Mouse (Mus musculus) forebrain, embryonic 16.5 days (tissue): ENCODE data around the gene Fcamr. TPM values are rescaled to one million over a fixed set of nuclear protein-coding genes. Genes with fewer than 3 reads are reported as not detected.

Experiments
- ATAC-seq: fragments of 200-750 bp; cut with Nextera tagmentation; 2 replicates; pipeline ENCODE4 v1.8.0; 2017; ENCODE audit warnings: mild to moderate bottlenecking, moderate library complexity
- H3K27ac ChIP-seq: fragments of 300-500 bp; sonication (generic); 2 replicates; pipeline ENCODE4 v1.5.1; 2014; ENCODE audit warnings: low read length, control low read depth
- H3K27me3 ChIP-seq: fragments of 300-500 bp; sonication (generic); replicated peaks from 2 replicates; pipeline ENCODE4 v1.6.1; 2014; ENCODE audit warnings: low read length; ENCODE audit not compliant: control insufficient read depth, insufficient read depth
- H3K36me3 ChIP-seq: fragments of 300-500 bp; sonication (generic); 2 replicates; pipeline ENCODE4 v1.6.1; 2014; ENCODE audit not compliant: control insufficient read depth, insufficient read depth
- H3K4me1 ChIP-seq: fragments of 300-500 bp; sonication (generic); replicated peaks from 2 replicates; pipeline ENCODE4 v1.6.1; 2014; ENCODE audit warnings: low read length; ENCODE audit not compliant: control insufficient read depth, insufficient read depth
- H3K4me2 ChIP-seq: fragments of 300-500 bp; sonication (generic); 2 replicates; pipeline ENCODE4 v1.6.1; 2014; ENCODE audit warnings: mild to moderate bottlenecking, low read length, control low read depth
- H3K4me3 ChIP-seq: fragments of 300-500 bp; sonication (generic); replicated peaks from 2 replicates; pipeline ENCODE4 v1.5.1; 2014; ENCODE audit warnings: mild to moderate bottlenecking, low read length, control low read depth
- H3K9ac ChIP-seq: fragments of 300-500 bp; sonication (generic); replicated peaks from 2 replicates; pipeline ENCODE4 v1.6.1; 2014; ENCODE audit warnings: low read depth, low read length, control low read depth
- H3K9me3 ChIP-seq: fragments of 300-500 bp; sonication (generic); 2 replicates; pipeline ENCODE4 v1.6.1; 2016; ENCODE audit warnings: low read length; ENCODE audit not compliant: control insufficient read depth
- WGBS: fragments of 180-500 bp; shearing (Covaris S2); extraction: QIAGEN DNeasy Blood & Tissue Kit; methylation state at CpG from one replicate; pipeline ENCODE4 v1.1.7; 2014; 5-methylcytosine and 5-hydroxymethylcytosine counted together
- polyA plus RNA-seq: library from polyadenylated mRNA; unstranded; fragments of >200 nt; fragmentation: Nextera tagmentation; extraction: Ambion mirVana; gene quantifications from 2 replicates; pipeline ENCODE4 v1.2.1, GENCODE M21; 2015

Gene Fcamr
- polyA plus RNA-seq, 1 experiment from 2014 or later = not detected

DNA sequence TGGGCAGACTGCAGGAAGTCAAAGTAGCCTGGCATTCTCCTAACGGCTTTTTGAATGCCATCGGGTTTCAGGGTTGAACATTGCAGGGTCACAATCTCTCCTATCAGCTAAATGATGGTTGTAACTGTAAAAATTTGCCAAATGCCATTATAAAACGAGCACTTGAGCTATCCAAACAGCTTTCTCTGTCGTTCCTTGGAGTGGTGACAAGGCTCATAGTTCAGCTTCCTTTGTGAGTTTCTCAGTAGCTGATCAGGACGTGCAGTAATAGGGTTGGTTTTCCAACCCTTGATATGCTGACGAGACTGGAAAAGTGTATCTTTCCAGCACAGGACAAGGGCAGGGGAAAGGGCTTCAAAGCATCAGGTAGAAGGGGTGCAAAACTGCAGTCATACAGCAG lies 2.7 kb upstream of the Fcamr start:
- no peak overlapping the region for H3K27ac ChIP-seq
- ATAC-seq = no peak
- no peak overlapping the region for H3K4me2 ChIP-seq
- no peak overlapping the region for H3K9ac ChIP-seq
- H3K36me3 ChIP-seq = no peaks in the 10 kb centered on the region
- no peak overlapping the region for H3K4me3 ChIP-seq
- H3K27me3 ChIP-seq = no peaks in the 10 kb centered on the region
- WGBS = 61% methylated on average over 6 of the region's 6 CpGs
- H3K4me1 ChIP-seq = no peaks in the 10 kb centered on the region
- no peaks in the 10 kb centered on the region for H3K9me3 ChIP-seq

DNA sequence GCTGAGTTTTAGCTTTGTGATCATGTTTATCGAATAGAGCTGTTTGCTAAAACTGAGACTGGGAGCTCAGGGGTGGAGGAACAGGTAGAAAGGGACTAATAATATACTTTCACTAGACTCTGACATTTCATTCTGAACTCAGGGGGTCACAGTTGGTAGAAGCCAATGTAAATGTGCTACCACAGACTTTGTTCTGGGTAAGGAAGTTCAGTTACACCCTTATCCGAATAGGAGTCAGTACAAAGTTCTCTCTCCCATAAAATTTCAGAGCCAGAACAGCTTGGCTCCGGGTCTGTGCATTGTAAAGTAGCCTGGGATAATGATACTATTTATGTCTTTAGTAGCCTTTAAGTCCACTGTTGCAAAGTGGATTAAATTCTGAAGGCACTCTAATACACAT lies 2.2 kb upstream of the Fcamr start:
- 71% methylated on average over 3 of the region's 3 CpGs for WGBS
- H3K9me3 ChIP-seq = no peaks in the 10 kb centered on the region
- no peak overlapping the region for H3K27ac ChIP-seq
- H3K9ac ChIP-seq = no peak overlapping the region
- no peaks in the 10 kb centered on the region for H3K27me3 ChIP-seq
- H3K4me2 ChIP-seq = no peak overlapping the region
- no peak overlapping the region for H3K4me3 ChIP-seq
- H3K36me3 ChIP-seq = no peaks in the 10 kb centered on the region
- H3K4me1 ChIP-seq = no peaks in the 10 kb centered on the region
- ATAC-seq = no peak

DNA sequence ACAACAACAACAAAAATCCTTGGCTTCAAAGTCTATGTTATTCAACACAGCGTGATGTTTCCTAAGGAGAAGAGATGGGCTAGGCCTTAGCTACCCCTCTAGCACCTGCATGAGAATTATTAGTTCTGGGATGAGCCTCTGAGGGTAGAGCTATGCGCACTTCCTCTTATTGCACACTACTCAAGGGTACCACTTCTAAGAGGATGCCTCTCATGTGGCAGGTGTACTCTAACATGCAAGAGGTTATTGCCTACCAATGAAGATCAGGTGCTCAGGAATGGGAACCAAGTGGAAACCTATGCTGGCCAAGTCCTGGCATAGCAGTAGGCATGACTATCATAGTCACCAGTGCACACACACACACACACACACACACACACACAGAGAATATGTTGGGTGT lies 1.3 kb upstream of the Fcamr start:
- H3K9ac ChIP-seq = no peak overlapping the region
- H3K4me1 ChIP-seq = no peaks in the 10 kb centered on the region
- H3K9me3 ChIP-seq = no peaks in the 10 kb centered on the region
- no peaks in the 10 kb centered on the region for H3K27me3 ChIP-seq
- H3K4me2 ChIP-seq = no peak overlapping the region
- H3K36me3 ChIP-seq = no peaks in the 10 kb centered on the region
- no peak for ATAC-seq
- WGBS = 89% methylated on average over 2 of the region's 2 CpGs
- no peak overlapping the region for H3K4me3 ChIP-seq
- H3K27ac ChIP-seq = no peak overlapping the region

DNA sequence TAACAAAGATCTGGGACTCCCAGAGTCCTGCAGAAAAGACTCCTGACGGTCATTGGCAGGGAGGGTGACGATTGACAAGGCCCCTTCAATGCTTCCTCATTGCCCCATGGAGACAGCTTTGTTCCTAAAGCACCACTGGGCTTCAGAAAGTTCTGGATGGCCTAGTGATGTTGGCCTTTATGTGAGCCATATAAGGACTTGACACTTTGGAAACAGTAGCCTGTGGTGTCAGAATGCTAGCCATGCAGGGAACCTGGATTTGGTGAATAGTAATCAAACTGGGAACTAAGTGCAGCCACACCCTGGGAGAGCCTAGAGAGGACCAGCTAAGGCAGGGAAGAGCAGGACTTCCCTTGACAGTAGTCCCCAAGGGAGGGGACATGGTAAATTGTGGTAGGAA lies 809 bp downstream of the Fcamr start:
- ATAC-seq = no peak
- no peak overlapping the region for H3K4me3 ChIP-seq
- H3K4me1 ChIP-seq = no peaks in the 10 kb centered on the region
- H3K4me2 ChIP-seq = no peak overlapping the region
- H3K36me3 ChIP-seq = no peaks in the 10 kb centered on the region
- H3K9ac ChIP-seq = no peak overlapping the region
- H3K27me3 ChIP-seq = no peaks in the 10 kb centered on the region
- H3K9me3 ChIP-seq = no peaks in the 10 kb centered on the region
- WGBS = 60% methylated on average over 2 of the region's 2 CpGs
- no peak overlapping the region for H3K27ac ChIP-seq

DNA sequence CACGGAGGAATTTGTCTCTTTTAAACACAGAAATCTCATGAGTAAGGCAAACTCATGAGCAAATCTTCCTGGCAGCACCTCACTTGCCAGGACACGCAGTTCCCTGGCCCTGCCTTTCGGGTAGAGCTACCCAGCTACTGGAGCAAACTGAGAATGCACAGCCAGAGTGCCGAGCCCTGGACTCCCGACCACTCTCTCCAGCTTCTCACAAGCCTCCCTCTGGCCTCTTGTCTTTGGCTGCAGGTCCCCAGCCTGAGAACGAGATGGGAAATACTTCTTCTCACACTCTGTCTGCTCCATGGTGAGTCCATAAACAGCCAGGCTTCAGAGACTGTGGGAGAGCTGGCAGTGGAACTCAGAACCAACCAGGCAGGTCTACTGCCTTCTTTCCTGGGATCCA lies 2.3 kb downstream of the Fcamr start:
- ATAC-seq = no peak
- no peaks in the 10 kb centered on the region for H3K27me3 ChIP-seq
- H3K9ac ChIP-seq = no peak overlapping the region
- H3K27ac ChIP-seq = no peak overlapping the region
- H3K36me3 ChIP-seq = no peaks in the 10 kb centered on the region
- H3K4me1 ChIP-seq = no peaks in the 10 kb centered on the region
- no peak overlapping the region for H3K4me3 ChIP-seq
- no peak overlapping the region for H3K4me2 ChIP-seq
- WGBS = 61% methylated on average over 6 of the region's 6 CpGs
- no peaks in the 10 kb centered on the region for H3K9me3 ChIP-seq

DNA sequence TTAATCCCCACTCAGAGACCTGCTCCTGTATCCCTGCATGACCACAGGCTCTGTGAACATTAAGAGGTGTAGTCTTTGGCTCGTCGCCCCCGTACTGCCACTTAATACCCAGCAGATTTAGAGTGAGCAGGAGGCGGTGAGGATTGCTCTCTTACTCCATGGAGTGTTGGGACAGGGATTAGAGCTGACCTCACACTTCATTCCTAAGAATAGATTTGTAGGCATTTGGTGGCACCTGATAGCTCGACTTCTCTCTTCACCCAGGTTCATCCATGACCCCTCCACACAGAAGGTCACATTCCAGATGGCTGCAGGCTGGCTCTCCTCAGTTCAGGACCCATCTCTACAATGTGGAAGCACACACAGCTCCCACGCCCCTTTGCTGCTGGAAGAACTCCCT lies 3.6 kb downstream of the Fcamr start:
- 56% methylated on average over 6 of the region's 6 CpGs for WGBS
- H3K4me3 ChIP-seq = no peak overlapping the region
- no peaks in the 10 kb centered on the region for H3K36me3 ChIP-seq
- no peak for ATAC-seq
- H3K27me3 ChIP-seq = no peaks in the 10 kb centered on the region
- no peak overlapping the region for H3K27ac ChIP-seq
- no peak overlapping the region for H3K4me2 ChIP-seq
- no peaks in the 10 kb centered on the region for H3K9me3 ChIP-seq
- no peaks in the 10 kb centered on the region for H3K4me1 ChIP-seq
- no peak overlapping the region for H3K9ac ChIP-seq

DNA sequence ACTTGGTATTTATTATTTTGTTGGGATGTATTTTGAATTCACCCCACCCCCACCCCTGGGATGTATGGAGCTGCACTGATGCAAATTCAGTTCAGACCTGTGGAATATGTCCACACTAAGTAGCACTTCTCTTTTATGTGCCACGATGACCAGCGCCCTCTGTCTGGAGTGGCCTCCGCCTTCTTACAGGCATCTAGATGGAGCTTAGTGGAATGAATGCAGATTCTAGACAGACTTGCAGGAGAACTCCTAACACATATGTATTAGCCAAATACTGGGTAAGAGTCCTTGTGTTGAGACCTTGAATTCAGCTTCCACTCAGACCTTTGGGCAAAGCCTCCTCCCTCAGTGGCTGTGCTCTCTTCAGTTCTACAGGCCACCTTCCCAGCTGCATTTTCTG lies 10.2 kb downstream of the Fcamr start:
- no peaks in the 10 kb centered on the region for H3K27me3 ChIP-seq
- H3K4me1 ChIP-seq = no peaks in the 10 kb centered on the region
- no peak for ATAC-seq
- no peaks in the 10 kb centered on the region for H3K36me3 ChIP-seq
- 84% methylated on average over 3 of the region's 3 CpGs for WGBS
- no peak overlapping the region for H3K4me2 ChIP-seq
- H3K4me3 ChIP-seq = no peak overlapping the region
- no peak overlapping the region for H3K9ac ChIP-seq
- no peaks in the 10 kb centered on the region for H3K9me3 ChIP-seq
- H3K27ac ChIP-seq = no peak overlapping the region

DNA sequence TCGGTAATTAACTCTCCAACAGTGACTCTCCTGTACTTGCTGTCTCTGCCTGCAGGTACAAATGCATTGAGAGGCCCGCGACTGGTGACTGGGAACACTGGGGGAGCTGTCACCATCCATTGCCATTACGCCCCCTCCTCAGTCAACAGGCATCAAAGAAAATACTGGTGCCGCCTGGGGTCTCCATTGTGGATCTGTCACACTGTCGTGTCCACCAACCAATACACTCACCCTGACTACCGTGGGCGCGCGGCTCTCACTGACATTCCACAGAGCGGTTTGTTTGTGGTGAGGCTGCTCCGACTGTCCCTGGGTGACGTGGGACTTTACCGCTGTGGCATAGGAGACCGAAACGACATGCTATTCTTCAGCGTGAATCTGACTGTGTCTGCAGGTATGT lies 10.6 kb downstream of the Fcamr start:
- Histone ChIP-seq H3K9me3 (no peaks in the 10 kb centered on the region), H3K36me3 (no peaks in the 10 kb centered on the region), H3K4me3 (no peak overlapping the region), H3K27me3 (no peaks in the 10 kb centered on the region), H3K4me2 (no peak overlapping the region), H3K27ac (no peak overlapping the region), H3K9ac (no peak overlapping the region), H3K4me1 (no peaks in the 10 kb centered on the region)
- ATAC-seq = no peak
- WGBS = 67% methylated on average over 17 of the region's 17 CpGs

DNA sequence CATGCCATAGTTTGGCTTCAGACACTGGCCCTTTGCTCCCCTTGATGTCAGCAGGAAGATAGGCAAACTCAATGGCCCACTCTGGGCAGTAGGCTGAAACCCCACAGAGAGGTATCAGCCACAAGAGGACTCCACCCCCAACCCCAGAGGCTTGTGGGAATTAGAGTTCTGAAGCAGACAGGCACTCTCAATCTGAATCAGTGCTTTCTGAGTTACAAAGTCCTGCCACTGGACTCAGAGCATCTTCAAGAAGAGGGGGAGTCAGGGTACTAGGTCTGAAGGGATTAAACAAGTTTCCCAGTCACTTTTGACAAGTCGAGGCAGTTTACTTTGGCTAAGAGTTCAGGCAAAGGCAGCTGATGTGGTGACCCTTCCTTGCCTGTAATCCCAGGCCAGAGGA lies 19.0 kb downstream of the Fcamr start:
- no peak overlapping the region for H3K27ac ChIP-seq
- H3K9ac ChIP-seq = no peak overlapping the region
- H3K9me3 ChIP-seq = no peaks in the 10 kb centered on the region
- no peak for ATAC-seq
- no peak overlapping the region for H3K4me3 ChIP-seq
- WGBS = 73% methylated on average over 1 of the region's 1 CpGs
- no peaks in the 10 kb centered on the region for H3K27me3 ChIP-seq
- no peaks in the 10 kb centered on the region for H3K36me3 ChIP-seq
- no peaks in the 10 kb centered on the region for H3K4me1 ChIP-seq
- H3K4me2 ChIP-seq = no peak overlapping the region

DNA sequence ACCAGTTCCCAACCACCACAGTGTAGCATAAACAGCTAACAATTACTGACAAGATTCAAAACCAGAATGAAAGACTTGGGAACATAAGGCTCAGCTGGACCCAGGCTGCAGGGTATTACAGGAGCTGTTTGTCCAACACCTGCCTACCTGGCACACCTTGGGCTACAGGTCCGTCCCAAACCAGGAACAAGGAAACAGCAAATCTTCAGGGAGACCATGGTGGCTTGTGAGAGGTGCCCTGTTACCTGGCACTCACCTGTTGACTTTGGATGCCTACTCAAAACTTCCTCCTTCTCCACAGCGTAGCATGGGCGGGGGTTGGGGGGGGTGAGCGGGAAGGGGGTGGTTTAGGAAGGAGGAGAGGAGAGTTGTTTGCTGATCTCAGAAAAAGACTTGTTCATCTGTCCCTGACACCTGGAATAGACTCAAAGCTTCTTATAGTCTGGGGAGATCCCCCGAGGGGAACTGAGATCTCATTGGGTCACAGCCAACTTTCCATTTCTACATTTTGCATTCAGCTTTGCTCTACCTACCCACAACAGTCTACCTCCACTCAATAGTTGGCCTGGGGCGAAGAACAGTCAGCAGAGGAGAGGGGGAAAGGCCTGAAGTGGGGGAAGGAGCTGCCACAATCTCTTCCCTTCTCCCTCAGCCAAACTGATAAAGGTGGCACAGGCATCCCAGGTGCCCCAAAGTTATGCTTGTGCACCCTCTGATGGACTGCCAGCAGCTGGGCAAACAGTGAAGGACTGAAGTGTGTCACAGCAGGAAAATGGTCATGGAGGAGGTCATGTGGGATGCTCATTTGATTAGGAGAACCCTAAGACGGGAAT lies 19.8 kb downstream of the Fcamr start:
- WGBS = 90% methylated on average over 7 of the region's 7 CpGs
- H3K9me3 ChIP-seq = no peaks in the 10 kb centered on the region
- H3K4me3 ChIP-seq = no peak overlapping the region
- no peaks in the 10 kb centered on the region for H3K4me1 ChIP-seq
- no peak overlapping the region for H3K4me2 ChIP-seq
- H3K9ac ChIP-seq = no peak overlapping the region
- ATAC-seq = no peak
- H3K27ac ChIP-seq = no peak overlapping the region
- no peaks in the 10 kb centered on the region for H3K27me3 ChIP-seq
- H3K36me3 ChIP-seq = no peaks in the 10 kb centered on the region
